Mouse (Mus musculus) layer of hippocampus, adult 18-20 months (tissue): Measurements from ENCODE around the gene A930018P22Rik. TPM values are rescaled to one million over a fixed set of nuclear protein-coding genes. Genes with fewer than 3 reads are reported as not detected.
"Not testable (repeated sequence)": the region's sequence is repeated elsewhere in the genome, so short reads cannot be mapped to it uniquely, and the experiment has no call there.

ENCODE experiments used
- DNase-seq, 2 experiments: peaks; one replicate each; pipeline ENCODE4 v3.0.0; 2022; ENCODE audit warnings: low spot score in 2 of 2
- long read RNA-seq: library from polyadenylated mRNA; stranded (forward); transcript quantifications from one replicate; pipeline ENCODE4 v2.0.0, GENCODE M21; 2021
- total RNA-seq, 2 experiments: library from RNA; stranded (reverse); gene quantifications; 2 replicates each; pipeline ENCODE4 v1.2.3; 2021

Gene A930018P22Rik
- under 1 TPM in 1 of 2 experiments, not detected in 1; 0.40 TPM for total RNA-seq
- long read RNA-seq: 0 reads

DNA sequence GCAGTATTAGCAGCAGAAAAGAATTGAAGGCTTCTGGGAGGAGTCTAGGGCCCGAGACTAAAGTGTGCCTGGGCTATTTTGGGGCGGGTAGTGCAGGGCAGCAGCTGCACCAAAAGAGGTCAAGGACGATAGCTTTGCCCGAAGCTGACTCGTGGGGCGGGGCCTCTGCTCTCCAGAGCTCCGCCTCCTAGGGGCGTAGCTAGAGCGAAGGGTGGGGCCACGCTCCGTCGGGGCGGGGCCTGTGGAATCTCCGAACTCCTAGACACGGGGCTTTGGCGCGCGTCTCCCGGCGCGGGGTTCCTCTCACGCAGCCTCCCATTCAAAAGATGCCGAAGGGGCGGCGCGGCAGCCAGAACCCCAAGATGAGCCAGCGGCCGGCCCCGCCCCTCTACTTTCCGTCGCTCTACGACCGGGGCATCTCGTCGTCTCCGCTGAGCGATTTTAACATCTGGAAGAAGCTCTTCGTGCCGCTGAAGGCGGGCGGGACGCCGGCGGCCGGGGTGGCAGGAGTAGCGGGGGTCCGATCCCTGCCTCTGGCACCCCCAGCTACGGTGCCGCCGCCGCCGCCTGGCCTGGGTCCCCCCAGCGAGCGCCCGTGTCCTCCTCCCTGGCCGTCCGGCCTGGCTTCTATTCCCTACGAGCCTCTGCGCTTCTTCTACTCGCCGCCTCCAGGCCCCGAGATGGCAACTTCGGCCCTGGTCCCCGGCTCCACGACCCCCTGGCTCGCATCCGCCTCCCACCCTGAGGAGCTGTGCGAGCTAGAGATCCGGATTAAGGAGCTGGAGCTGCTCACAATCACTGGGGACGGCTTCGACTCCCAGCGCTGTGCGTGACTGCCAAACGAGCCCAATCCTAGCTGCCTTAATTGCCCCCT lies at the start of gene A930018P22Rik:
A930018P22Rik (plus strand) TSS at position 265 of the 874 bp plus-strand sequence.
- peak; percentile 81 to 90 for DNase-seq

DNA sequence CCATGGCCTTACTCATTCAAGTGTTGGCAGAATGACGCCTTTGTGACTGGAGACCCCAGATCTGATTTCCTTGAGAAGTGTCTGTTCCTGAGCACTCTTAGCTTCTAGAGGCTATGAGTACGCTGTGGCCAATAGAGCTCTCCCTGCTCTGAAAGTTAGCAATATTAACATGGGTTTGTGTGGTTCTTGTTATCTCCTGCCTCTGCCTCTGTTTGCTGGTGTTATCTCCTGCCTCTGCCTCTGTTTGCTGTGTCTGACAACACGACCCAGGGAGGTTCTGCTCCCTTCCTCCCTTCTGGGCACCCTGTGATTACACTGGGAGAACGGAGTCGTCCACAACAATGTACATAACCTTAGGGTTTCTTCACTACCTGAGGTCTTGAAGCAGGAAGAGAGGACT lies 44.3 kb upstream of the A930018P22Rik start:
- not testable (repeated sequence) for DNase-seq

DNA sequence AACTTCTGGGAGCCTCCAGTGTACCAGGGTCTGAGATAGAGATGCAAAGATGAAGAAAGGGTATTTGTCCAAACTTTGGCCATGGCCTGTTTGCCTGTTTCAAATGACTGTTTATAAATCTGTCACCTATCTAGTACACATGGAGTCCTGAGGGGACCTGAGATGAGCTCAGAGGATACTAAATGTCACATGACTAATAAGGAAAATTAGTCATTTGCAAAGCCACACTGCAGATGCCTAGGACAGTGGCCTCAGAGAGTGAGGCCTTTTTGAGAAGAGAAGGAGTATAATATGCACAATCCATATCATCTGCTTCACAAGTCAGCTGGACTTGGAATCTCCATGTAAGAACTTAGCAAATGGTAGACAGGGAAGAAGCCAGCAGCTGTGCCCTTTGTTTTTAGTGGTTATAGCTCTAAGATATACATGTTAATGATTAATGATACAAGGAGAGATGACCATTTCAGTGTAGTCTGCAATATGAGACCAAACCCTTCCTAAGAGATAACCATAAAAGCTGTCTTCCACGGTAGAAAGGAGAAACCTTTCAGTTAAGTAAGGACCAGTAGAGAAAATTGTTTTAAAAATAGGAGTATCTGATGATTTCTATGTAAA lies 41.0 kb upstream of the A930018P22Rik start:
- DNase-seq: not testable (repeated sequence)

DNA sequence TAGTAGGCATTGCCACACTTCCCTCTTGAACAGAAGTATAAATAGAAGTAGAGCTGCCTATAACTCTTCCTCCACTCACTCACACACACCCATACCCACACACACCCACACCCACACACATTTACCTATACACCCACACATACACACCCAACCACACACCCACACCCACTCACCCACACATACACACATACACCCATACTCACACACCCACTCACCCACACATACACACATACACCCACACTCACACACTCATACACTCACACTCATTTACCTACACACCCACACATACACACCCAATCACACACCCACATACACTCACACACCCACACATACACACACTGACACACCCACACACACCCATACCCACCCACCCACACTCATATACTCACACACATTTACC lies 40.1 kb upstream of the A930018P22Rik start:
- no peak for DNase-seq

DNA sequence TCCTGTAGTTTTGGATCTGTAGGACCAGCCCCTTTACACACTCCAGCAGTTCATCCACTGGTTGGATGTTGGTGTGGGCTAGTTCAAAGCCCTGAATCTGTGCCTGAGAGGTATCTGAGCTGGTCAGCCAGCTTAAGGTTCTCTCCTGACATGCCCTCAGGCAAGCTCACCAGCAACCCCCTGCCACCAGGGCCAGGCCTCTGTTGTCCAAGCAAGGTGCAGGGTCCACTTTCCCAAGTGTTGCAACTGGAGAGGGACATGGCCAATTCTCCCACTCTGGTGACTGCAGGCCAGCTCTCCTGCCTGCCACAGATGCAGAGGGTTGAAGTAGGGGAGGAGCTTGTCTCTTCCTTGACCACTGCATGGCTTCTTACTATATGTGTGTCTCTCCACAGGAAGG lies 38.5 kb upstream of the A930018P22Rik start:
- not testable (repeated sequence) for DNase-seq

DNA sequence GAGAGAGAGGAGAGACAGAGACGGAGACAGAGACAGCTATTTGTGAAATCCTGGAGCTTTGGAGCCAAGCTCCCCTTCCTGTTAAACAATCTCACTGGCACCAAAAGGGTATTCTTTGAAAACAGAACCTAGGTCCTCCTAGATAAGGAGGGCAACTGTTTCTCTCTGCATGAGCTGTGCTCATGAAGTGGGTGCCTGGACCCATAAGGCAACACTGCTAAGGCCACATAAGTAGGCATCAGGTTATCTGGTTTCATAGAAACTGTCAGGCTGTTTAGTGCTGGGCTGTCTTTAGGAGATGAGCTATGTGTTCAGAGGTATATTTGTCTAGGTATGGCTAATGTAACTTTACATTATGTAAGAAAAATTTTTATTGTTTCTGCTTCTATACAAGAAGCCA lies 35.0 kb upstream of the A930018P22Rik start:
- DNase-seq: not testable (repeated sequence)

DNA sequence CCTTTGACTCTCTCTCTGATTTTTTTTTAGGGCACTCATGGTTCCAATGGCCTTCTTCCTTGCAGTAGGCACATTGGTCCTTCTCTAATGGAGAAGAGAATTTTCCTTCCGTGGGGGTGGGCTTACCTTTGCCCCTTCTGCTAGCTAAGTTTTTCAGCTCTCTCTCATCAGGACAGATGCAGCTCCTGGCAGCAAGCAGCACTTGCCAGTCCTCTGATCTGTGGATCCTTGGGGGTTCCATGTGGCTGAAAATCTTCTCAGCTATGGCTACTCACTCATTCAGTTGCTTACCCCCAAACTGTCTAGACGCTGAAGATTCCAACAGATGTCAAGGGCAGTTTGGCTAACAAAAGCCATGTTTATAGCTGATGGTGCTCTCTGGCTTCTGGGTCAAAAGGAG lies 29.3 kb upstream of the A930018P22Rik start:
- no peak for DNase-seq

DNA sequence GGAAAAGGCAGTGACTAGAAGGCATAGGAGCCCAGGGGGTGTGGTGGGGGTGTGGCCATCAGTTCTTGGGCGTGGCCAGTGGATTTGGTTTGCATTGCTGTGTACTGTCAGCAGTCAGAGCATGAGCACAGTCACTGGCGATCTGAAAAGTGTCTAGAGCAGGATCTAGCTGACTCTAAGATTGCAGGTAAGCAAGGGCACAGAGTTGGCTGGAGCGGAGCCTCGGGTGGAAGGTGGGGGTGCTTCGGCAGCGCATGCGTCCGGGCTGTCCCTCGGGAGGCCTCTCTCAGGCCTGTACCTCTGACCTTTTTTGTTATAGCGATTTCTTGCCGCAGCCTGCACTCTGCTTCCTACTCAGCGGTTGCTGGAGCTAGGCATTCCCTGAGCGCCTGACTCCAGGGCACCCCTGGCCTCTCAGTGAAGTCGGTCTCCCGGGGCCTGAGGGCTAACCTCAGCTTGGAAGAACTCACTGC lies 26.8 kb upstream of the A930018P22Rik start, which contains the start of gene Cd59a:
Cd59a (plus strand) TSS at position 61 of the 473 bp plus-strand sequence.
- peak; percentile 56 to 66 for DNase-seq

DNA sequence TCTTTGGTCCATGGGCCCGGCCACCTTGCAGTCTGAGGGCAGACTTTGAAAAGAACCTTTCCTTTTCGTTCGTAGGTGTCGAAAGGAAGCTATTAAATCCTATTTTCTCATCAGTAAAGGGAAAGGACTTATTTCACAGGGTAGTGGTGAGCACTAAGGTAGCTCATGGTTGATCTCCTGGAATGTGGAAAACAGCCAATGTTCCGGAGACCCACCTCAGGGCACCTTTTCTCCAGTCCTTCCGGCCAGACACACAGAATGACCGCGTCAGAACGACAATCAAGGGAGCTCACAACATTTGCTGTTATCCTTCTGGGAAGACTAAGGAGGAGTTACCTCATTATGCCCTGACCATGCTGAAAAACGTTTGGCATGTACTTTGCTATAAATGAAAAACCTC lies 26.3 kb upstream of the A930018P22Rik start:
- DNase-seq: no peak

DNA sequence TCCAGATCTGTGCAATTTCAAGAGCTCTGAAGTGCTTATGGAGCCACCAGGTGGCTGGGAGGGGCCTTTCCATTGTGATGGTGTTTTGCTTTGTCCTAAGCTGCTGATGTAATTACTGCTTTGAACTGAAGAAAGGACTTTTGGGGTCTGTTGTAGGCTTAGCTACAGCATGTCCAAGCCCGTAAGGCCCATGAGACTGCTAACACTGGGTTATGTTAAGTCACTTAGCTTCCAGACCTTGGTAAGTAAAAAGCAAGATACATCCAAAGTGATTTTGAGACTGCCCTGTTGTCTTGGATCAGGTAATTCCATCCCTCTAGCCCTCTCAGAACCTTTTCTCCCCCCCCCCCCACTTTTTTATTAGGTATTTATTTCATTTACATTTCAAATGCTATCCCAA lies 25.8 kb upstream of the A930018P22Rik start:
- DNase-seq: not testable (repeated sequence)

DNA sequence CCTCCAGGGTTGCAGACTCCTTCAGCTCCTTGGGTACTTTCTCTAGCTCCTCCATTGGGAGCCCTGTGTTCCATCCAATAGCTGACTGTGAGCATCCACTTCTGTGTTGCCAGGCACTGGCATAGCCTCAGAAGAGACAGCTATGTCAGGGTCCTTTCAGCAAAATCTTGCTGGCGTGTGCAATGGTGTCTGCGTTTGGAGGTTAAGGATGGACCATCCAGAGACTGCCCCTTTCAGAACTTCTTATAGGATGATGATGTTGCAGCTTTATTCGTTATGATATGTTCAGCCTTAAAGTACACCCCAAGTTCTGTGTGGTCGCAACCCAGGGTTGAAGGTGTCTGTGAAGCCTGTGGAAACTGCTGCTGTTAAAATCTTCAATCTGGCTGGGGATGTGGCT lies 25.2 kb upstream of the A930018P22Rik start:
- not testable (repeated sequence) for DNase-seq

DNA sequence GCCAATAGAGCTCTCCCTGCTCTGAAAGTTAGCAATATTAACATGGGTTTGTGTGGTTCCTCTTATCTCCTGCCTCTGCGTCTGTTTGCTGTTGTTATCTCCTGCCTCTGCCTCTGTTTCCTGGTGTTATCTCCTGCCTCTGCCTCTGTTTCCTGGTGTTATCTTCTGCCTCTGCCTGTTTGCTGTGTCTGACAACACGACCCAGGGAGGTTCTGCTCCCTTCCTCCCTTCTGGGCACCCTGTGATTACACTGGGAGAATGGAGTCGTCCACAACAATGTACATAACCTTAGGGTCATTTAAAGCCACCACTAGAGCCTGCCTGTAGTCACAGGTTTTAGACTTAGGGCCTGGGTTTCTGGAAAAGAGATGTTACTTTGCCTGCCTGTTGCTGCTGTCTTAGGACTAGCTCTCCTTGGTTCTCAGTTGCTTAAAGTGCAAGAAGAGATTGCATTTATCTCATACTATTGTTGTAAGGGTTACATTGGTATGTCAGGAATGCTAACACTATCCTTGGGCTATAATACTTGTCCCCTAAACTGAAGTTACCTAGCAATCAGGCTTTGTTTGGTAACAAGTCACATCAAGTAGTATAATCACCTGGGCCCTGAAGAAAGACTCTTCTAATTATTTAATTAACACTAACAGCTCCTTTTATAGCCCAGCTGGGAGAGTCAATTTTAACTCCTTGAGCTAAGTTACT lies 23.9 kb upstream of the A930018P22Rik start:
- no peak for DNase-seq

DNA sequence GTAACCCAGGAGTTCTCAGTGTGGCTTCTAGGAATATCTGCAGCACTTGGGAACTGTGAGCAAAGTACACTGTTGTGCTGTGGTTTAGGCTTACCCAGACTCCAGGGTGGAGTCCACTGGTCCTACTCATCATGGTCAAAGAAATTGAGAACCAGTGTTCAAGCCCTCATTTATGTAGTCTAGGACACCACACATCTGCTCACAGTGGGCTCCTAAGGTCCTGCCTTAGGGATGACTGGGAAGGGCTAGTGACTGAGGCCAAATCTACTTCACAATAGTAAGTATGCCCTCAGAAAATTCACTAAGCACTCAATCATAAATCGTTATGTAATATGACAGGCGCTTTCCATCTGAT lies 23.4 kb upstream of the A930018P22Rik start:
- no peak for DNase-seq

DNA sequence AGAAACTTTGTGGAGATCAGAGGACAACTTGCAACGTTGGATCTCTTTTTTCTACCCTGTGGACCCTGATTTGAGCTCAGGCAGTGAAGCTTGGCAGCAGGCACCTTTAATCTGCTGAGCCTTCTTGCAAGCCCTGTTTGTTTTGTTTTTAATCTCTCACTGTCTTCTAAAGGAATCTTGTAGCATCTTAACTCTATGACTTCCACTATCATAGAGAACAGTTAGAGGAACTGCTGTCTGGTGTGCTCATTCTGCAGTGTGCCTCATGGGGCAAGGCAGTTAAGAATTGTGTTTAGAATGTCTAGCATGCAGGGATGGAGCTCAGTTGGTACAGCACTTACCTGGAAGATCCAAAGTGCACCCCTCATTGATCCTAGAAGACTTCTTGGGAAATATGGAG lies 22.6 kb upstream of the A930018P22Rik start:
- no peak for DNase-seq

DNA sequence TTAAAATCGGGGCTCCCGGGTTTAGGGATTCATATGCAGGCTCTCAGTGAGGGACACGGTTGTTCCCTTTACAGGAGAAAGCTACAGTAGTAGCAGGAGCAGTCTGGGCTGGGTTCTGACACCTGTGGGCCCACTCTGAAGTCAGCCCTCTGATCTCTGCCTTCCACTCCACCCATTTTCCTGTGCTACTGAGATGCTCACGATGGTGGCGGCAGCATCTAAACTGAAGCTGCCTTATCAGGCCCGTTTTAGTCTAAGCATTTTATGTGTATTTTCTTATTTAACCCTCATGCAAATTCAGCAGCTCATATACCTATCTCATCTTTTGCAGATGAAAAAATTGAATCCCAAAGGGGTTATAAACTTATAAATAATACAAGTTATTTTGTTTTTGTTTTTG lies 17.8 kb upstream of the A930018P22Rik start:
- DNase-seq: no peak

DNA sequence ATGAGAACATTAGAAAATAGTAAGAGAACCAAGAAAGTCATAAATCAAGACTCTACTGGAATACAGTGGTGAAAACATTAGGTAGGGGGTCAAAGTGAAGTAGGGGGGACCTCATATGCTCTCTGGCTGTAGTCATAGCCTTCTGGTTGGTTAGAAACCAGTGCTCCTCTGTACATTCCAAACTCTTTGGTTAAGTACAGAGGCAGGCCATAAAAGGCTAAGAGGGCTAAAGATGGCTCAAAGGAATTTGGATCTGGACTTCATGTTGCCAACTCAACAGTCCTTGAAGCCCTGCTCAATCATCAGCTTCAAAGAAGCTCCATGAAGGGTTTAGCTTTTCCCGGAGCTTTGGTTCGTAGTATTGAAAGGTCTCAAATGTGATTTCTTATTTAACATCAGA lies 13.5 kb upstream of the A930018P22Rik start:
- not testable (repeated sequence) for DNase-seq

DNA sequence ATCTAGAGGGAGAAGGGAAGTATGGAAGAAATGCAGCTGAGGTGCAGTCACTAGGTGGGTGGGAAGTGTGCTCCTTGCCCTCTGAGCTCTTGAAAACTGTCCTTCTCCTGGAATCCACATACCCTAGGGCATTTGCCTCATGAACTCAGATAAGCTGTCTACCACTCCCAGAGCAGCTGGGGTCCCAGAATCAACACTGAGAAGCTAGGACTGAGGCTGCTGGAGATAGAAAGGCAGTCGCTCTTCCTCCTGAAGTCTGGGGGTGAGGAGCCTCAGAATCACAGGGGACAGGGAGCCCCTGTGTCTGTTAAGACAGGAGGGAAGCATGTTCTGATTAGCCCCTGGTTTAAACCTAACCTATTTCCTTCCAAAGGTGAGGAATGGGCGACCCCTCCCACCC lies 13.0 kb upstream of the A930018P22Rik start:
- no peak for DNase-seq

DNA sequence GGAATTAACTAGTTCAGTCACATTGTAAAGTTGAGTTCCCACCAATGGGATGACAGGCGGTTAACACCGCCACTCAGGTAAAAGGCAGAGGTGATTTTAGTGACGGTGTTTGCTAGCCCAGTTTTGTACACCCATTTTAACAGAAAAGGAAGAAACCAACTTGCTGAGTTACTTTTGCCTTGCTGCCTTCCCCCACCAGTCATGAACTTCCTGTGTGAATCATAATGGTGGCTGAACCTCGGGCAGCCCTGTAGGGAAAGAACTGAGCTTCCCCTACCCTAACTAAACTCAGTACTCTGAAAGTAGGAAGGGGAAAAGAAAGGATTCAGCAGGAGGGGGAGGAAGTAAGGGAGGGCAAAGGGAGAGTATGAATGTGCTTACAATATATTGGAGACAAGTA lies 12.5 kb upstream of the A930018P22Rik start:
- DNase-seq: no peak

DNA sequence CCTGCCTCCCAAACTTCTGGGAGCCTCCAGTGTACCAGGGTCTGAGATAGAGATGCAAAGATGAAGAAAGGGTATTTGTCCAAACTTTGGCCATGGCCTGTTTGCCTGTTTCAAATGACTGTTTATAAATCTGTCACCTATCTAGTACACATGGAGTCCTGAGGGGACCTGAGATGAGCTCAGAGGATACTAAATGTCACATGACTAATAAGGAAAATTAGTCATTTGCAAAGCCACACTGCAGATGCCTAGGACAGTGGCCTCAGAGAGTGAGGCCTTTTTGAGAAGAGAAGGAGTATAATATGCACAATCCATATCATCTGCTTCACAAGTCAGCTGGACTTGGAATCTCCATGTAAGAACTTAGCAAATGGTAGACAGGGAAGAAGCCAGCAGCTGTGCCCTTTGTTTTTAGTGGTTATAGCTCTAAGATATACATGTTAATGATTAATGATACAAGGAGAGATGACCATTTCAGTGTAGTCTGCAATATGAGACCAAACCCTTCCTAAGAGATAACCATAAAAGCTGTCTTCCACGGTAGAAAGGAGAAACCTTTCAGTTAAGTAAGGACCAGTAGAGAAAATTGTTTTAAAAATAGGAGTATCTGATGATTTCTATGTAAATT lies 11.3 kb upstream of the A930018P22Rik start:
- not testable (repeated sequence) for DNase-seq

DNA sequence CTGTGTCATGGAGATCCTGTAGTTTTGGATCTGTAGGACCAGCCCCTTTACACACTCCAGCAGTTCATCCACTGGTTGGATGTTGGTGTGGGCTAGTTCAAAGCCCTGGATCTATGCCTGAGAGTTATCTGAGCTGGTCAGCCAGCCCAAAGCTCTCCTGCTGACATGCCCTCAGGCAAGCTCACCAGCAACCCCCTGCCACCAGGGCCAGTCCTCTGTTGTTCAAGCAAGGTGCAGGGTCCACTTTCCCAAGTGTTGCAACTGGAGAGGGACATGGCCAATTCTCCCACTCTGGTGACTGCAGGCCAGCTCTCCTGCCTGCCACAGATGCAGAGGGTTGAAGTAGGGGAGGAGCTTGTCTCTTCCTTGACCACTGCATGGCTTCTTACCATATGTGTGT lies 9.0 kb upstream of the A930018P22Rik start:
- DNase-seq: not testable (repeated sequence)

DNA sequence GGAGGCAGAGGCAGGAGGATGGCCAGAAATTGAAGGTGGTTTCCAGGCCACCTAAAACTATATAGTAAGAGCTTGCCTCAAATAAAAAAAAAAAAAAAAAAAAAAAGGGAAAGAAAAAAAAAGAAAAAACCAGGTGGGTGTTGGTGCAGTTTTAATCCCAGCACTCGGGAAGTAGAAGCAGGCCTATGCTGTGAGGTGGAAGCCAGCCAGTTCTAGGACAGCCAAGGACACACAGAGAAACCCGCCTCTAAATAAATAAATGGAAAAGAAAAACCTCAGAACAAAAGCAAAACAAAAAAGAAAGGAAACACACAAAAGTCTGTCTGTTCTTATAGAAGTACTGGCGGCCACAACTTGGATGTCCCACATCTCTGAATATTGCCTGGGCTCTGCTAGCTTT lies 7.7 kb upstream of the A930018P22Rik start:
- DNase-seq: no peak
